Mouse (Mus musculus) bone marrow macrophage, adult 2 months (primary cell): ENCODE data around the gene Dnajb3. TPM values are rescaled to one million over a fixed set of nuclear protein-coding genes. Genes with fewer than 3 reads are reported as not detected.
"Not testable (repeated sequence)": the region's sequence is repeated elsewhere in the genome, so short reads cannot be mapped to it uniquely, and the experiment has no call there.

Source experiments
- H3K27ac ChIP-seq: 2 replicates; pipeline ENCODE4 v1.5.1; 2012; ENCODE audit warnings: low read depth, low read length; ENCODE audit not compliant: insufficient read depth
- H3K4me1 ChIP-seq: 2 replicates; pipeline ENCODE4 v1.6.1; 2012; ENCODE audit warnings: low read length; ENCODE audit not compliant: control insufficient read depth, insufficient read depth
- H3K4me3 ChIP-seq: 2 replicates; pipeline ENCODE4 v1.5.1; 2012; ENCODE audit warnings: mild to moderate bottlenecking, low read length, moderate library complexity; ENCODE audit not compliant: insufficient read depth
- CTCF ChIP-seq: IDR thresholded peaks from 2 replicates; pipeline ENCODE4 v1.5.1; 2012; ENCODE audit warnings: low read depth, mild to moderate bottlenecking, low read length, moderate library complexity
- POLR2A ChIP-seq: IDR thresholded peaks from 2 replicates; pipeline ENCODE4 v1.6.1; 2012; ENCODE audit warnings: mild to moderate bottlenecking, low read depth, low read length, borderline replicate concordance
- polyA plus RNA-seq: library from polyadenylated mRNA; stranded (reverse); fragments of >200 nt; gene quantifications from 2 replicates; pipeline ENCODE4 v1.2.4, GENCODE M21; 2012; ENCODE audit not compliant: missing spikeins, insufficient read depth, insufficient read length

Gene Dnajb3
- polyA plus RNA-seq, 1 experiment = not detected

DNA sequence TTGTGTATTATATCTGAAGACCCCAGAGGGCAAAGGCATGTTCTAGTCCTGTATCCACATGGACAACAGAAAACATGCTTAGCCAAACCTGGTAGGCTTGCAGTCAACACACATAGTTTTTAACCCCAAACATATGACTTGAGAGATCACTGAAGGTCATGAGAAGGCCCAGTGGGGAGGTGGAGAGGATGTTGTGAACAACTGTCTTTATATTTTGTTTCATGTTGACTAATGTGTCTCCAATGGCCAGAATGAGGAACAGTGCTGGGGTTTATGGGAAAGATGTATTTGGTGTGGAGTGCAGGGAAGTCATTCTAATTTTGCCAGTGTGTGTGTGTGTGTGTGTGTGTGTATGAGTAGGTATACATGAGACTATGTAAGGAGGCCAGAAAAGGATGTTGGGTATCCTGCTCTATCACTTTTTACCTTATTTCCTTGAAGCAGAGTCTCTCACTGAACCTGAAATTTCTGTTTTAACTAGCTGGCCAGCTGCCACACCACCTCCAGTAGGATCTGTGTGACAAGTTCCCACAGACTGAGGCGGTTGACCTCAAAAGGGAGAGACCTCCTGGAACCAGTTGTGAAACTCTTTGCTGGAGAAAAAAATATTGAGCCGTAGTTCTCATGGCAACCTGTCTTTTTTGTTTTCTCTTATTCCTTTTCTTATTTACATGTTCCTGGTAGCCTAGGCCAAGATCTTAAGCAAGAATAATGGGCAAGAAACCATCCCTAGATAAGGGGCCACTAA is 18.6 kb upstream of the Dnajb3 start:
- Histone ChIP-seq H3K4me1 (peaks cover 10% of the 10 kb centered on the region), H3K4me3 (no peak overlapping the region), H3K27ac (no peak overlapping the region)
- TF ChIP-seq CTCF = no peak
- TF ChIP-seq POLR2A = no peak

DNA sequence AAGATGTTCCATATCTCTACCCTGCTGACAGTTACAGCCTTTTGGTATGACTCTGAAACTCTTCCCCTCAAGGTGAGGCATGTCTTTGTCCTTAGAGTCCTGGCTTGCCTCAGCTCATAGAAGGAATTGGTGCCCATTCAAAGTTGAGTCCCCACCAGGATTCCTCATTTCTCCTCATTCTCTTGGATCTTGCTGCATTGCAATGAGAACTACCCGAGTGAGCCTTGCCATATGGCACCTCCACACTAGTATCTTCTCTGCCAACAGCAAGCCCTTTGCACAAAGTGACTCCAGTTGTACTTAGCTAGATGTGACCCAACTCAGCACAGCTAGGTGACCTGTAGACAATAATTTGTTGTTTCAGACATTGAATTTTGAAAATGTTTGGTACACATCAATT is 18.0 kb upstream of the Dnajb3 start:
- peaks cover 10% of the 10 kb centered on the region for H3K4me1 ChIP-seq
- H3K27ac ChIP-seq = no peak overlapping the region
- TF ChIP-seq POLR2A (no peak), CTCF (no peak)
- H3K4me3 ChIP-seq = no peak overlapping the region

- not testable (repeated sequence) for H3K27ac ChIP-seq, H3K4me3 ChIP-seq
- H3K4me1 ChIP-seq = peaks cover 10% of the 10 kb centered on the region
Measured at GRCm38 (mm10) chr1:88223011-88223515, 17.5 kb upstream of the Dnajb3 start.

- Histone ChIP-seq H3K27ac (no peak overlapping the region), H3K4me1 (peaks cover 6% of the 10 kb centered on the region), H3K4me3 (no peak overlapping the region)
- TF ChIP-seq CTCF = no peak
- TF ChIP-seq POLR2A = no peak
Measured at GRCm38 (mm10) chr1:88222216-88222615, 16.6 kb upstream of the Dnajb3 start.

GRCm38 (mm10) chr1:88220336-88220735 is 14.8 kb upstream of the Dnajb3 start:
- Histone ChIP-seq H3K27ac (no peak overlapping the region), H3K4me1 (no peaks in the 10 kb centered on the region), H3K4me3 (no peak overlapping the region)
- no peak for TF ChIP-seq CTCF
- no peak for TF ChIP-seq POLR2A

GRCm38 (mm10) chr1:88219054-88219453 is 13.5 kb upstream of the Dnajb3 start:
- H3K27ac ChIP-seq = no peak overlapping the region
- no peak overlapping the region for H3K4me3 ChIP-seq
- no peaks in the 10 kb centered on the region for H3K4me1 ChIP-seq
- no peak for TF ChIP-seq CTCF
- TF ChIP-seq POLR2A = no peak

DNA sequence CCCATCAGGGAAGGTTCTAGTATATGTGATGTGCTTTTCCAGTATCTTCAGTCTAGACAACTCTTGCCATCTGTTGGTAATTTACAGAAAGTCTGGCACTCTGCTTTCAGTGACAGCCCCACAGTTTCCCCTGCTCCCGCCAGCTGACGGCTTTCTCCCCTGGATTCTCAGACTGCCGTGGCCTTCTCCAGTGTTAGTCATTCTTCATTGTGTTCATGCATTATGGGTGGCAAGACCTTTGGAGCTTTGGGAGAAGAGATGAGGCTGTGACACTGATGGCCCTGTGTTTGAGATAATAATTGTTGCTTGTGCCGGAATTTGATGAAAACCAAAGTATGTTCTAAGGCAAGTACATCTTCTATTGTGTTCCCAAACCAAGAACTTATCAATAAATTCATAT is 13.0 kb upstream of the Dnajb3 start:
- no peak overlapping the region for H3K27ac ChIP-seq
- TF ChIP-seq CTCF (no peak), POLR2A (no peak)
- H3K4me3 ChIP-seq = no peak overlapping the region
- no peaks in the 10 kb centered on the region for H3K4me1 ChIP-seq

- TF ChIP-seq CTCF (no peak), POLR2A (no peak)
- H3K4me1 ChIP-seq = no peaks in the 10 kb centered on the region
- no peak overlapping the region for H3K27ac ChIP-seq
- no peak overlapping the region for H3K4me3 ChIP-seq
Measured at GRCm38 (mm10) chr1:88218051-88218450, 12.5 kb upstream of the Dnajb3 start.

DNA sequence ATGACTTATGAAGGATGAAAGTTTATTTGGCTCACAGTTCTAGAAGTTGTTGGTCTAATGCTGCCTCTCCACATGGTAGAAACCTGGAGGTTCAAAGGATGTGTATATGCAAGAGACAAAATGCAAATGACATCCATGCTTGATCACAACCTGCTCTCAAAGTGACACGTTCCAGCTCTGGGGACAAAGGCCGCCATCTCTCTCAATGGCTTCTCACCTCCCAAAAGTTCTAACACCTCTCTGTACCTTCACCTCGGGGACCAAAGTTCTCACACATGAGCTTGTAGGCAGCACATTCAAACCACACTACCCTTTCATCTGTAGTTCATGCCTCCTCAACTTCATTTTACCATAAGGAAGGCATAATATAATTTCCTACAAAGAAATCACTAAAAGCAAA is 12.0 kb upstream of the Dnajb3 start:
- no peak for TF ChIP-seq POLR2A
- H3K4me3 ChIP-seq = no peak overlapping the region
- no peaks in the 10 kb centered on the region for H3K4me1 ChIP-seq
- H3K27ac ChIP-seq = no peak overlapping the region

DNA sequence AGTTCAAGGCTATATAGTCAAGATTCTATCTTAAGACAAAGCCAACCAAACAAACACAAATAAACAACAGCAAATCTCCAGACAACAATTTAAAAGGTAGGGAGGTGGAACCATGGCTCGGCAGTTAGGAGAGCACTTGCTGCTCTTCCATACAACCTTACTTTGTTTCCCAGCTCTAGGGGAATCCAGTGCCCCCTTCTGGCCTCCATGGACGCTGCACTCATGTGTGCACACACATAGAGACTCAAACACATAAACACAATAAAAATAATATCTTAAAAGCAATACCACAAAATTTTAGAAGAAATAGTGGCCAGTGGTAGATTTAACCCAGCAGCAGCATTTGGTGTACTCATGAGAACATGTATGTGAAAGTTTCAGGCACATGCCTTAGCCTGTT is 11.6 kb upstream of the Dnajb3 start:
- TF ChIP-seq POLR2A (no peak), CTCF (no peak)
- no peak overlapping the region for H3K27ac ChIP-seq
- no peaks in the 10 kb centered on the region for H3K4me1 ChIP-seq
- H3K4me3 ChIP-seq = no peak overlapping the region

DNA sequence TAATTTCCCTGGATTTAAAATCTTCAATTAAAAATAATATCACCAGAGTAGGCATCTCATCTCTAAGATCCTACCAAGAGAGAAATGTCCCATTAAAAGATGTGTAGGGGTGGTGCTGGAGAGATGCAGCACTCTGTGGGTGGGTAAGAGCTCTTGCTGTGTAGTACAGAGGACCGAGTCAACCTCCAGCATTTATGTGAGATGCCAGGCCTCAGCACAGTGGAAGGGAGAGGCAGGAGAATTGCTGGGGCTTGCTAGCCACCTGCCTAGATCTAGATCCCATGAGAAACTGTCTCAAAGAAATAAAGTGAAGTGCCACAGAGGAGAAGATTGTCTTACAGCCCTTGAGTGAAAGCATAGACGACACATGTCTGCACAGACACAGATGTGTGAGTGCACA is 11.0 kb upstream of the Dnajb3 start:
- H3K27ac ChIP-seq = no peak overlapping the region
- H3K4me3 ChIP-seq = no peak overlapping the region
- no peak for TF ChIP-seq CTCF
- TF ChIP-seq POLR2A = no peak
- no peaks in the 10 kb centered on the region for H3K4me1 ChIP-seq
